Mouse (Mus musculus) intestine, embryonic 14.5 days (tissue): ENCODE data around the gene Zfp652. TPM values are rescaled to one million over a fixed set of nuclear protein-coding genes. Genes with fewer than 3 reads are reported as not detected.

Experiments used
- ATAC-seq: fragments of 200-750 bp; cut with Nextera tagmentation; replicated peaks from 2 replicates; pipeline ENCODE4 v1.8.0; 2017; ENCODE audit warnings: low read depth, moderate number of reproducible peaks, moderate TSS enrichment, moderate library complexity; ENCODE audit not compliant: low FRiP score, low TSS enrichment
- DNase-seq: peaks from one replicate; pipeline ENCODE4 v3.0.0-alpha.2; 2018; ENCODE audit warnings: low spot score
- H3K27ac ChIP-seq: fragments of 300-500 bp; sonication (generic); 2 replicates; pipeline ENCODE4 v1.5.1; 2014; ENCODE audit warnings: low read depth, mild to moderate bottlenecking, control low read depth
- H3K27me3 ChIP-seq: fragments of 300-500 bp; sonication (generic); replicated peaks from 2 replicates; pipeline ENCODE4 v1.6.1; 2014; ENCODE audit warnings: low read length, control low read depth; ENCODE audit not compliant: control insufficient read depth, insufficient read depth
- H3K36me3 ChIP-seq: fragments of 300-500 bp; sonication (generic); 2 replicates; pipeline ENCODE4 v1.6.1; 2014; ENCODE audit warnings: low read length, control low read depth; ENCODE audit not compliant: control insufficient read depth, insufficient read depth
- H3K4me1 ChIP-seq: fragments of 300-500 bp; sonication (generic); replicated peaks from 2 replicates; pipeline ENCODE4 v1.6.1; 2014; ENCODE audit warnings: low read length, control low read depth, mixed read lengths; ENCODE audit not compliant: control insufficient read depth, insufficient read depth
- H3K4me2 ChIP-seq: fragments of 300-500 bp; sonication (generic); 2 replicates; pipeline ENCODE4 v1.6.1; 2014; ENCODE audit warnings: low read length
- H3K4me3 ChIP-seq: fragments of 300-500 bp; sonication (generic); 2 replicates; pipeline ENCODE4 v1.5.1; 2014; ENCODE audit warnings: low read depth, low read length, control low read depth, mixed read lengths
- H3K9ac ChIP-seq: fragments of 300-500 bp; sonication (generic); 2 replicates; pipeline ENCODE4 v1.6.1; 2014; ENCODE audit warnings: mild to moderate bottlenecking, low read length
- H3K9me3 ChIP-seq: fragments of 300-500 bp; sonication (generic); 2 replicates; pipeline ENCODE4 v1.6.1; 2016; ENCODE audit warnings: low read length, control low read depth; ENCODE audit not compliant: control insufficient read depth
- WGBS: fragments of 180-500 bp; shearing (Covaris S2); extraction: QIAGEN DNeasy Blood & Tissue Kit; methylation state at CpG from one replicate; pipeline ENCODE4 v1.1.7; 2014; 5-methylcytosine and 5-hydroxymethylcytosine counted together
- polyA plus RNA-seq: library from polyadenylated mRNA; unstranded; fragments of >200 nt; fragmentation: Nextera tagmentation; extraction: Ambion mirVana; gene quantifications from 2 replicates; pipeline ENCODE4 v1.2.1, GENCODE M21; 2014

Gene Zfp652
- polyA plus RNA-seq, 1 experiment from 2014 or later: 9.9 TPM

DNA sequence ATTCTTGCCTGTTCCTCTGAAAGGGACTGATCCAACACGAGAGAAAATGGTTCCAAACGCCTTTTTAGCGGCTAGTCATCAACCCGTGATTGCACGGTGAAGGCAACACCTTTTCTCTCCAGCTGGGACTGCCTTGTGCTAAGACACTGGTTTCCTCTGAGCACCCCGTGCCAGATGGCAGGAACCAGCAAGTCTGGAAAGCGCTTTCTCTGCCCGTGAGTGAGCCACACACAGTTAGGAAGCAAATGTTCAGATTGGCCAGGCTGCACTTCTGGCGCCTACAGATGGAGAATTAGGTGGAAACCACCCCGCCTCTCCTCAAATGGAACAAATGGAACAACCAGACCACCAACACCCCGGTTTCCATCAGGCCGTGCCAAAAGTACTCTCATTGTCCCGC is 79.3 kb downstream of the Zfp652 start:
- Histone ChIP-seq H3K9me3 (no peaks in the 10 kb centered on the region), H3K27me3 (peaks cover 2% of the 10 kb centered on the region), H3K4me2 (no peak overlapping the region), H3K27ac (no peak overlapping the region), H3K9ac (no peak overlapping the region), H3K4me1 (peaks cover 2% of the 10 kb centered on the region), H3K36me3 (no peaks in the 10 kb centered on the region), H3K4me3 (no peak overlapping the region)
- WGBS: 83% methylated on average over 13 of the region's 13 CpGs
- DNase-seq (no peak), ATAC-seq (no peak)

GRCm38 (mm10) chr11:95792950-95793509 is 80.6 kb downstream of the Zfp652 start:
- Histone ChIP-seq H3K4me2 (no peak overlapping the region), H3K27me3 (peaks cover 10% of the 10 kb centered on the region), H3K4me1 (peaks cover 5% of the 10 kb centered on the region), H3K36me3 (no peaks in the 10 kb centered on the region), H3K27ac (no peak overlapping the region), H3K9me3 (no peaks in the 10 kb centered on the region), H3K9ac (no peak overlapping the region), H3K4me3 (no peak overlapping the region)
- no peak for DNase-seq
- WGBS: 93% methylated on average over 8 of the region's 8 CpGs
- no peak for ATAC-seq

GRCm38 (mm10) chr11:95794201-95794600 is 81.7 kb downstream of the Zfp652 start:
- DNase-seq (no peak), ATAC-seq (no peak)

DNA sequence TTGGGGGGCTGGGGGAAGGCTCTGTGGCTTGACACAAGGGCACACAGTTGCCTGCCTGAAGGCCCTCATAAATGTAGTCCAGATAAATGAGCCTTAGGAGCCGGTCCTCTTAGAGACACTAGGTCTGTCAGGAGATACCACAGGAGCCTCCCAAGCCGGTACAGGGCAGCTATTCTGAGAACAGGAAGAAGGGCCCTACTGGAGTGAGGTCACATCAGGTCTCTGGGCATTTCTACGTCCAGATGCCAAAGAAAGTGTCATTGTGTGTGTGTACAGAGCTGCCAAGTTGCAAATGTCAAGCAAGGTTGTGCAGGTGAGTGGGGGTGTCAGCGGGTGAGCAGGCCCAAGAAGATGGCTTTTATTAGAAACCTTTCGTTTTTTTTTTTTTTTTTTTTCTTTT is 83.1 kb downstream of the Zfp652 start:
- no peaks in the 10 kb centered on the region for H3K36me3 ChIP-seq
- peaks cover 10% of the 10 kb centered on the region for H3K27me3 ChIP-seq
- no peak overlapping the region for H3K4me3 ChIP-seq
- no peaks in the 10 kb centered on the region for H3K9me3 ChIP-seq
- H3K4me2 ChIP-seq: no peak overlapping the region
- ATAC-seq: no peak
- peaks cover 5% of the 10 kb centered on the region for H3K4me1 ChIP-seq
- H3K27ac ChIP-seq: no peak overlapping the region
- DNase-seq: no peak
- WGBS: 66% methylated on average over 5 of the region's 5 CpGs
- no peak overlapping the region for H3K9ac ChIP-seq

More at GRCm38 (mm10) chr11:95794201-95794600, 81.7 kb downstream of the Zfp652 start:
- Histone ChIP-seq H3K4me2 (no peak overlapping the region), H3K4me1 (peaks cover 5% of the 10 kb centered on the region), H3K4me3 (no peak overlapping the region), H3K27ac (no peak overlapping the region), H3K36me3 (no peaks in the 10 kb centered on the region), H3K27me3 (peaks cover 10% of the 10 kb centered on the region), H3K9ac (no peak overlapping the region), H3K9me3 (no peaks in the 10 kb centered on the region)
- WGBS: 63% methylated on average over 5 of the region's 5 CpGs

- Histone ChIP-seq H3K4me2 (no peak overlapping the region), H3K9ac (no peak overlapping the region), H3K27ac (no peak overlapping the region), H3K27me3 (no peaks in the 10 kb centered on the region), H3K4me1 (no peaks in the 10 kb centered on the region), H3K4me3 (no peak overlapping the region), H3K9me3 (peaks cover 7% of the 10 kb centered on the region; the same call in 1 of the 2 replicates), H3K36me3 (no peaks in the 10 kb centered on the region)
- ATAC-seq (no peak), DNase-seq (no peak)
- WGBS: 74% methylated on average over 5 of the region's 5 CpGs
Observed at GRCm38 (mm10) chr11:95805010-95805409, 92.5 kb downstream of the Zfp652 start.

- Histone ChIP-seq H3K27me3 (no peaks in the 10 kb centered on the region), H3K27ac (no peak overlapping the region), H3K4me2 (no peak overlapping the region), H3K36me3 (no peaks in the 10 kb centered on the region), H3K9ac (no peak overlapping the region), H3K4me1 (no peaks in the 10 kb centered on the region), H3K4me3 (no peak overlapping the region), H3K9me3 (peaks cover 7% of the 10 kb centered on the region; the same call in 1 of the 2 replicates)
- whole genome bisulfite sequencing: 37% methylated on average over 3 of the region's 3 CpGs
- DNase-seq: no peak
- no peak for ATAC-seq
Observed at GRCm38 (mm10) chr11:95805527-95805926, 93.1 kb downstream of the Zfp652 start.

DNA sequence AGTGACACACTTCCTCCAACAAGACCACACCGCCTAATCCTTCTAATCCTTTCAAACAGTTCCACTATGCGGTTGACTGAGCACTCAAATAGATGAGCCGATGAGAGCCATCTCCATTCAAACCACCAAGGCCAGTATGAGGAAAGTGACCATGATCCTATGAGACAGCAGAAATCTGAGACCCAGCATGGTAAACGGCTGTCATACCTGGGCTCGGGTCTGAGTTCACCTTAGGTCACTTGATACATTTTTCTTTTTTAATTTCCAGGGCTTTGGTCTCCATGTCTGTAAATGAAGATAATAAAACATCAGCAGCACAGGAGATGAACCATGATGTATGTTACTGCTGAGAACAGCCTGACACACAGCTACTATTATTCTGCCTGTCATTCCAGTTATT is 95.4 kb downstream of the Zfp652 start:
- Histone ChIP-seq H3K27ac (no peak overlapping the region), H3K4me1 (no peaks in the 10 kb centered on the region), H3K27me3 (no peaks in the 10 kb centered on the region), H3K36me3 (no peaks in the 10 kb centered on the region), H3K4me3 (no peak overlapping the region), H3K9me3 (peaks cover 7% of the 10 kb centered on the region; the same call in 1 of the 2 replicates), H3K4me2 (no peak overlapping the region), H3K9ac (no peak overlapping the region)
- DNase-seq (no peak), ATAC-seq (no peak)
- WGBS: 98% methylated on average over 5 of the region's 5 CpGs

DNA sequence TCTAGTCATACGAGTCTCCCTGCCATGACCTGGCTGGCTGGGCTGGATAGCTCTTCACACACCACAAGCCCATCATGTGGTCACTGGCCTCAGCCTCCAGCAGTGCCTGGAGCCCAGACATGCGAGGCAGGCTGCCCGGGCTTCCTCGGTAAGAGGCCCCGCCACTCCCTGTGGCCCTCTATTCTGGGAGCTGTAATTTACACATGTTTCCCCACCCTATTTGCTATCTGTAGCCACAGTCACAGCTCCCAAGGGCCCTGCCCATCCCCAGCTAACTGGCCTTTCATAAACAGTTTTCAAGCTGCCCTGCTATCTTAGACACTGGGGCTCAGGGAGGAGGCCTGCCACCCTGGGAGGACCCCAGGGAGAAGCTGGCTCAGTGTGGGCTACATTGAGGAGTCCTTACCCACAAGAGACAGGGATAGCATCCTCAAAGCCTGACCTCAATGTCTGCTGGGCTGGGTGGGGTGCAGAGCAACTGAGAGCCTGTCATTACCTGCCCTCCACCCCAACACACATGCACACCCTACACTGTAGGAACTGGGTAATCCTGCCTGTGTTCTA is 96.1 kb downstream of the Zfp652 start:
- WGBS: 67% methylated on average over 5 of the region's 5 CpGs
- no peaks in the 10 kb centered on the region for H3K27me3 ChIP-seq
- no peak overlapping the region for H3K9ac ChIP-seq
- no peak overlapping the region for H3K27ac ChIP-seq
- H3K4me1 ChIP-seq: no peaks in the 10 kb centered on the region
- peaks cover 7% of the 10 kb centered on the region; the same call in 1 of the 2 replicates for H3K9me3 ChIP-seq
- ATAC-seq (no peak), DNase-seq (no peak)
- H3K4me3 ChIP-seq: no peak overlapping the region
- no peaks in the 10 kb centered on the region for H3K36me3 ChIP-seq
- no peak overlapping the region for H3K4me2 ChIP-seq

- DNase-seq: no peak
- H3K4me3 ChIP-seq: no peak overlapping the region
- H3K4me2 ChIP-seq: no peak overlapping the region
- H3K9ac ChIP-seq: no peak overlapping the region
- no peak overlapping the region for H3K27ac ChIP-seq
- WGBS: 43% methylated on average over 5 of the region's 5 CpGs
- no peaks in the 10 kb centered on the region for H3K4me1 ChIP-seq
- H3K27me3 ChIP-seq: no peaks in the 10 kb centered on the region
- ATAC-seq: no peak
- no peaks in the 10 kb centered on the region for H3K36me3 ChIP-seq
- H3K9me3 ChIP-seq: peaks cover 7% of the 10 kb centered on the region; the same call in 1 of the 2 replicates
Observed at GRCm38 (mm10) chr11:95809603-95810002, 97.1 kb downstream of the Zfp652 start.
